Mouse (Mus musculus) stomach, postnatal 0 days (tissue): ENCODE measurements at regions not wholly inside any gene's neighbourhood (a gene's known extent, or its start where the extent isn't known, plus 50 kb on each side); places are given as distances from the start of the nearest gene placed in this dataset.

Source experiments
- ATAC-seq: fragments of 200-750 bp; cut with Nextera tagmentation; 2 replicates; pipeline ENCODE4 v1.8.0; 2017; ENCODE audit not compliant: low FRiP score, low TSS enrichment
- DNase-seq: peaks from one replicate; pipeline ENCODE4 v3.0.0-alpha.2; 2016; ENCODE audit warnings: low spot score
- H3K27ac ChIP-seq: fragments of 300-500 bp; sonication (generic); replicated peaks from 2 replicates; pipeline ENCODE4 v1.5.1; 2014; ENCODE audit warnings: mild to moderate bottlenecking, control low read depth
- H3K27me3 ChIP-seq: fragments of 300-500 bp; sonication (generic); 2 replicates; pipeline ENCODE4 v1.6.1; 2014; ENCODE audit warnings: low read length; ENCODE audit not compliant: control insufficient read depth, insufficient read depth
- H3K36me3 ChIP-seq: fragments of 300-500 bp; sonication (generic); 2 replicates; pipeline ENCODE4 v1.6.1; 2014; ENCODE audit warnings: low read length, mixed read lengths; ENCODE audit not compliant: control insufficient read depth, insufficient read depth
- H3K4me1 ChIP-seq: fragments of 300-500 bp; sonication (generic); replicated peaks from 2 replicates; pipeline ENCODE4 v1.6.1; 2014; ENCODE audit warnings: antibody characterized with exemption; ENCODE audit not compliant: control insufficient read depth, insufficient read depth
- H3K4me2 ChIP-seq: fragments of 300-500 bp; sonication (generic); replicated peaks from 2 replicates; pipeline ENCODE4 v1.6.1; 2014; ENCODE audit warnings: low read depth, mild to moderate bottlenecking, control low read depth, moderate library complexity
- H3K4me3 ChIP-seq: fragments of 300-500 bp; sonication (generic); 2 replicates; pipeline ENCODE4 v1.5.1; 2014; ENCODE audit warnings: low read depth, low read length, control low read depth
- H3K9ac ChIP-seq: fragments of 300-500 bp; sonication (generic); 2 replicates; pipeline ENCODE4 v1.6.1; 2014; ENCODE audit warnings: mild to moderate bottlenecking, low read length, control low read depth, mixed read lengths
- H3K9me3 ChIP-seq: fragments of 300-500 bp; sonication (generic); 2 replicates; pipeline ENCODE4 v1.6.1; 2016; ENCODE audit warnings: low read length; ENCODE audit not compliant: control insufficient read depth
- CTCF ChIP-seq: IDR thresholded peaks from 2 replicates; pipeline ENCODE4 v1.5.1; 2016; ENCODE audit warnings: antibody characterized with exemption, low read depth, mild to moderate bottlenecking, moderate library complexity
- EP300 ChIP-seq: optimal IDR thresholded peaks from 2 replicates; pipeline ENCODE3; 2016; ENCODE audit warnings: antibody characterized with exemption
- WGBS: fragments of 180-500 bp; shearing (Covaris S2); extraction: QIAGEN DNeasy Blood & Tissue Kit; methylation state at CpG from one replicate; pipeline ENCODE4 v1.1.7; 2014; 5-methylcytosine and 5-hydroxymethylcytosine counted together

DNA sequence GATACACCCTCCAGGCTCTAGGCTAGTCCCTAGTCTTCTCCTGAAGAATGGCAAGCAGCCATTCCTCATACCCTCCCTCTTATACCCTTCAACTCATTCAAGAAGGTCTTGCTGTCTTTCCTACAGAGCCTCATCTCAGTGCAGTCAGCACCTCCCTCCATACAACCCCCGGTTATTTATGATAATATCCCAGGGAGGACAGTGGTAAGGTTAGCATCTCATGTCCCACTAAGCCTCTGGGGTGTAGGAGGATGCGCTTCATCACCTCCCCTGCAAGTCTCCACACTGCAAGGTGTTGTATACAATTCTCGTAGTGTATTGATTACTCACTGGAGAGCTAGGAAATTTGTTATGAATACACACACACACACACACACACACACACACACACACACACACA, 80.2 kb upstream of the Shisa6 start:
- ATAC-seq (no peak), DNase-seq (no peak)
- Histone ChIP-seq H3K9ac (no peak overlapping the region), H3K27me3 (no peaks in the 10 kb centered on the region), H3K4me2 (no peak overlapping the region), H3K4me1 (no peaks in the 10 kb centered on the region), H3K36me3 (no peaks in the 10 kb centered on the region), H3K27ac (no peak overlapping the region), H3K4me3 (no peak overlapping the region), H3K9me3 (no peaks in the 10 kb centered on the region)
- WGBS, result 83% methylated on average over 3 of the region's 3 CpGs
- no peak for TF ChIP-seq EP300
- no peak for TF ChIP-seq CTCF

DNA sequence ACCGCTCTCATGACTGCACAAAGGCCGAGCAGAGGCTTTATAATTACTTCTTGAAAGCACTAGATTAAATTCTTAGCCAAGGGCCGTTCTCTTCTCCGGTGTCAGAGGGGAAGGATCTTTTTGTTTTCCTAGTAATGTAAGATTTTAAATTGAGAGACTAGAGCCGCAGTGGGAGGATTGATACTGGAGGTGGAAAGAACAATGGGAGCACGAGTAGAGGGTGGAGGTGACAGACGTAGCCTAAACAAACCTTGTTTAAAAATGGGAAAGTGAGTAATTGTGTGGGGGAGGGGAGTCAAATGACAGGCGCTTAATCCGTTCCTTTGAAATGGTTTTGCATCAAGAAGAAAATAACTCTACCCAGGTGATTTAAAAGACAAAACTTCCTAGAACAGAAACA, 80.9 kb upstream of the Shisa6 start:
- H3K4me2 ChIP-seq, result no peak overlapping the region
- DNase-seq (no peak), ATAC-seq (no peak)
- H3K27me3 ChIP-seq, result no peaks in the 10 kb centered on the region
- H3K4me1 ChIP-seq, result no peaks in the 10 kb centered on the region
- no peak for TF ChIP-seq CTCF
- TF ChIP-seq EP300, result no peak
- no peak overlapping the region for H3K27ac ChIP-seq
- 23% methylated on average over 9 of the region's 9 CpGs for WGBS
- no peak overlapping the region for H3K9ac ChIP-seq
- no peaks in the 10 kb centered on the region for H3K9me3 ChIP-seq
- no peaks in the 10 kb centered on the region for H3K36me3 ChIP-seq
- H3K4me3 ChIP-seq, result no peak overlapping the region

DNA sequence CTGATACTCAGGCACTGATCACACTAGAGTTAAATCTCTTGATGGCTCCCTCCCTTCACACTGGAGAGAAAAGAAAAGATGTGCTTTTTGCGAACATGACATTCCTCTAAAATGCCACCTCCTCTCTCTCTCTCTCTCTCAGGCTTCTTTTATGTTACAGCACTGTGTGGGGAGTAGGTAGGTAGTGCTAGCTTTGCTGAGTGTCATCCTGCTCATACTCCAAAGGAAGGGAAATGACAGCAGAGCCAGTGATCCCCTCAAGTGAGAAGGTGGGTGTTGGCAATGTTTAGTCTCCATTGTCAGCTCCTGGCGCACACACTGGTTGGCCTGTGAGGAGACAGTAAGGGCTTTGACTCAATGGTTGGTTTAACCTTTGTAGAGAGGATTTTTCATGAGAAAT, 84.0 kb upstream of the Shisa6 start:
- Histone ChIP-seq H3K36me3 (no peaks in the 10 kb centered on the region), H3K27me3 (no peaks in the 10 kb centered on the region), H3K9ac (no peak overlapping the region), H3K4me1 (no peaks in the 10 kb centered on the region), H3K4me3 (no peak overlapping the region), H3K9me3 (no peaks in the 10 kb centered on the region), H3K4me2 (no peak overlapping the region), H3K27ac (no peak overlapping the region)
- 83% methylated on average over 2 of the region's 2 CpGs for WGBS
- ATAC-seq (no peak), DNase-seq (no peak)
- no peak for TF ChIP-seq CTCF
- TF ChIP-seq EP300, result no peak

DNA sequence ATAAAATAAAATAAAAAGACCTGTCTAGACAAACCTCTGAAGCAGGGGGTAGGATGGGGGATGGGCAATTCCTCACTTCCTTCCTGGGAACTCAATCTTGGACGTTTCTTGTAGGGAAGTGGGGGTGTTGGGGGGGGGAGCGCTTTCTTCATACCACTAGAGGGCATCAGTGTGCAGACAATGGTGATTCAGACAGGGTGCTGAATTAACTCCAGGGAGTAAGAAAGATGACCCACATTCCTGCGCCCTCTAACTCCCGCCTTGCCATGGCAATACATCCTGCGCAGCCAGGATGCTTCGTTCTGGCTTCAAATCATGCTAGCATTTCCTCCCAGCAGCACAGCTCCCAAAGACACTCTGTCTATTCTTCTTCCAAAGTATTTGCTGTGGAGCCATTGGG, 87.4 kb upstream of the Shisa6 start:
- no peak overlapping the region for H3K4me3 ChIP-seq
- no peak overlapping the region for H3K27ac ChIP-seq
- TF ChIP-seq CTCF (peak; percentile 70), EP300 (no peak)
- 21% methylated on average over 6 of the region's 6 CpGs for WGBS
- H3K9ac ChIP-seq, result no peak overlapping the region
- no peaks in the 10 kb centered on the region for H3K27me3 ChIP-seq
- H3K4me1 ChIP-seq, result no peaks in the 10 kb centered on the region
- H3K9me3 ChIP-seq, result no peaks in the 10 kb centered on the region
- no peak for ATAC-seq
- DNase-seq, result peak; percentile 36
- no peaks in the 10 kb centered on the region for H3K36me3 ChIP-seq
- no peak overlapping the region for H3K4me2 ChIP-seq

- no peak overlapping the region for H3K4me2 ChIP-seq
- H3K4me1 ChIP-seq, result no peaks in the 10 kb centered on the region
- 86% methylated on average over 4 of the region's 4 CpGs for WGBS
- H3K27me3 ChIP-seq, result no peaks in the 10 kb centered on the region
- no peak overlapping the region for H3K27ac ChIP-seq
- H3K9ac ChIP-seq, result no peak overlapping the region
- H3K4me3 ChIP-seq, result no peak overlapping the region
- TF ChIP-seq CTCF (no peak), EP300 (no peak)
- DNase-seq, result no peak
- H3K36me3 ChIP-seq, result no peaks in the 10 kb centered on the region
- no peaks in the 10 kb centered on the region for H3K9me3 ChIP-seq
- no peak for ATAC-seq
These were observed 99.7 kb upstream of the Shisa6 start for GRCm38 (mm10) chr11:66625491-66625890.

- H3K9me3 ChIP-seq, result no peaks in the 10 kb centered on the region
- ATAC-seq, result no peak
- TF ChIP-seq CTCF, result no peak
- TF ChIP-seq EP300, result no peak
- no peak overlapping the region for H3K4me2 ChIP-seq
- H3K27ac ChIP-seq, result no peak overlapping the region
- no peak overlapping the region for H3K4me3 ChIP-seq
- no peaks in the 10 kb centered on the region for H3K27me3 ChIP-seq
- DNase-seq, result no peak
- H3K9ac ChIP-seq, result no peak overlapping the region
- WGBS, result 80% methylated on average over 3 of the region's 3 CpGs
- H3K4me1 ChIP-seq, result no peaks in the 10 kb centered on the region
- no peaks in the 10 kb centered on the region for H3K36me3 ChIP-seq
These were observed 131.0 kb upstream of the Shisa6 start for GRCm38 (mm10) chr11:66656810-66657209.
